Mouse (Mus musculus) layer of hippocampus, adult 2 months (tissue): ENCODE measurements around the gene Alkbh1. TPM values are rescaled to one million over a fixed set of nuclear protein-coding genes. Genes with fewer than 3 reads are reported as not detected.
A peak's percentile ranks its signal among the peaks of the same experiment; 100 is the strongest.

Experiments used
- DNase-seq, 2 experiments: peaks; one replicate each; pipeline ENCODE4 v3.0.0; 2022; ENCODE audit warnings: low spot score in 2 of 2
- H3K27ac ChIP-seq: fragments of 200-600 bp; 2 replicates; pipeline ENCODE4 v1.8.1; 2022
- H3K4me3 ChIP-seq: fragments of 200-600 bp; 2 replicates; pipeline ENCODE4 v1.8.1; 2022; ENCODE audit warnings: mild to moderate bottlenecking
- CTCF ChIP-seq: fragments of 200-600 bp; conservative IDR thresholded peaks from 2 replicates; pipeline ENCODE4 v1.8.1; 2022; ENCODE audit warnings: antibody characterized with exemption, mild to moderate bottlenecking, moderate library complexity
- total RNA-seq, 2 experiments: library from RNA; stranded (reverse); gene quantifications; 2 replicates each; pipeline ENCODE4 v1.2.3; 2021

Alkbh1 gene
- total RNA-seq, 2 experiments from 2014 or later = 18.1 to 18.6 TPM

- Histone ChIP-seq H3K27ac (peak overlapping the region; percentile 87; the same call in 1 of the 2 replicates), H3K4me3 (peak overlapping the region; percentile 98)
- no peak for TF ChIP-seq CTCF
- DNase-seq = no peak
These were observed 1.4 kb downstream of the Alkbh1 start for GRCm38 (mm10) chr12:87442177-87443114.

DNA sequence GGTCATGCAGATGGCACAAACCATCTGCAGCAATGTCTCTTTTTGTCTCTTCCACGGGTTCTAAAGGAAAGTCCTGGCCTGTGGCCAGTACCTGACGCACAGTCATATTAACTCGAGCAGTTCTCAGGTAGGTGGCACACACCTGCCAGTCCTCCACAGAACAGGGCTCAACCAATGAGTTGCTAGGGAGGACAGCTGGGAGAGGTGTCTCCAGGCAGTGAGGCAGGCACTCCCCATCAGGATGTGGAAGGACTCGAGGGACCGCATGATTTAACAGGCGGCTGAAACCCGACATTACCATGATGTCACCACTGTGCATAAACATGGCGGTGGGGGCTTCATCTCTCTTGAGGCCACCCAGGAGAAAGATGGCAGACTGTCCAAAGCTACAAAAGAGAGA lies 14.9 kb downstream of the Alkbh1 start:
- Histone ChIP-seq H3K27ac (no peak overlapping the region), H3K4me3 (no peak overlapping the region)
- no peak for TF ChIP-seq CTCF
- DNase-seq = no peak

DNA sequence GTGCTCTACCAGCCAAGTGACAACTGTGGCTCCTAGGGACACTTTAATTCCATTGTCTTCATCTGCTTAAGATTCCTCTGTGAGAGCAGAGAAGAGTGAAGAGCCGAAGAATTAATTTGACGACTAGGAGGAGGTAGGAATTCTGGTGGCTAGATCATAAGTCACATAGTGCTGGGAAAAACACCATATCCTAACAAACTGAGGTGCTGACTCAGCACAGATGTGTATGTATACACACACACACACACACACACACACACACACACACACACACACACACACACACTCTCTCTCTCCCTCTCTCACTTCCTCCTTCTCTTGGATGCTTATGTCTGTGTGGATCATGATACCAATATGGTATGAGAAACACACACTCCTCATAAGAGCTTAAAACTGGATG lies 15.5 kb downstream of the Alkbh1 start:
- no peak overlapping the region for H3K4me3 ChIP-seq
- no peak for DNase-seq
- TF ChIP-seq CTCF = no peak
- no peak overlapping the region for H3K27ac ChIP-seq

DNA sequence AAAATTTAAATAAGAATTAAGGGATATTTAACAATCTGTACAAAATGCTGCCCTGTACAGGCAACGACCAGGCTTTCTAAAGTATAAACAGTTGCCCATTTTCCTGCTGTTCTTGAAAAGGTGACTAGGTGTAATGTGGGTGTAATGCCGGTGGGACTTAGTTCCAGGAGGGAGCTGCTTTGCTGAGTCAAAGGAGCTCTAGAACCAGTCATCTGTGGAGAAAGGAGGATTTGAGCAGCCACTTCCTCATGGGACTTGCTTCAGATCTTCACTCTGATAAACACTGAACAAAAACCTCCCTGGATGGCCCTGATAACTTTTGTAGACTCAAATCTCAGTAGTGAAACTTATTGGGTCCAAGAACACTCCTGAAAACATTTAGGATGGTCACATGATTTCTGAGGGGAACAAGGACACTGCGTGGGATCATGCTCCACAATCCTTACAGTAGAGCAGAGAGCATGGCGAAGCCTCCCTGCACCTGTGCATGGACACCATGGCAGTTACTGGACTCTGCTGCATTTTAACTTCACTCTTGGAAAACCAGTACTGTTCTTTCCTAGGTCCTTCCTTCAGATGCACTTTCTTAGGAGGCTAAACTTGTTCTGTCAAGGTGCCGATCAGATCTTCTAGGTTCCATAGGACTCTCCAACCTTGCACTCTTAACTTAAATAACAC lies 17.3 kb downstream of the Alkbh1 start:
- Histone ChIP-seq H3K4me3 (no peak overlapping the region), H3K27ac (no peak overlapping the region)
- TF ChIP-seq CTCF = no peak
- DNase-seq = no peak

DNA sequence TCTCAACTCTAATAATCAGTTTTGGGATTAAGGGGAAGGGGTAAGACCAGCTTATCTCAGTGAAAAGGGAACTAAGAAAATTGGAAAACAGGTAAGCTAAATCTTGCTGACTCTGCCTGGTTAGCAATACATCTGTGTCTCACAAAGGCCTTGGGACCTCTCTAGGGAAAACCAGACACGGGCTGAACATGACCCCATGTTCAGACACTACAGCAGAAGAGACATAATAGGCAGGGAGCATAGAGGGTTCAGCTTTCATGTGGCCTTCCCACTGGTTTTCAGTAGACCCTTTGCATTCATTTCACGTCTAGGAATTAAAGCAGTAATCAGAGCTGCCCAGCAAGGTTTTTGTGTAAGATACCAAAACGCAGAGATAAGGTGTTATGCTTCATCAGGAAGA lies 19.3 kb downstream of the Alkbh1 start:
- Histone ChIP-seq H3K27ac (no peak overlapping the region), H3K4me3 (no peak overlapping the region)
- no peak for TF ChIP-seq CTCF
- no peak for DNase-seq

DNA sequence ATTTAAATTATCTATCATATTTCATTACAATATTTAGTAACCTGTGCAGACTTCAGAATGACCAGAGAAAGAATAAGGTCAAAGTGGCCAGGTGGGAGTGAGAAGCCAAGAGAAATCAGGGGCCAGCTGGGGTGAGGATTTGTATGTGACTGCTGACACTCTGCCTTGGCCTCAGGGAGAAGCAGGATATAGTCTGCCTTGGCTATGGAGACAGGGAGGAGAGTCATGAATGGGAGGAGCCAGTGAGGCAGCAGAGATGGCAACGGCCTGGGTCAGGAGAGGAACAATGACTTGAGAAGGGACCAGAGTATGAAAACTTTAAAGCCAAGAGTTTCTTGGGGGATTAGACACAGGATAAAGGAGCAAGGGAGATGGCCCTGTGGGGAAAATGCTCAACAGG lies 20.1 kb downstream of the Alkbh1 start:
- TF ChIP-seq CTCF = no peak
- no peak overlapping the region for H3K27ac ChIP-seq
- no peak overlapping the region for H3K4me3 ChIP-seq
- DNase-seq = no peak

GRCm38 (mm10) chr12:87421708-87422507 lies 21.9 kb downstream of the Alkbh1 start:
- Histone ChIP-seq H3K4me3 (no peak overlapping the region), H3K27ac (no peak overlapping the region)
- no peak for DNase-seq
- TF ChIP-seq CTCF = no peak

DNA sequence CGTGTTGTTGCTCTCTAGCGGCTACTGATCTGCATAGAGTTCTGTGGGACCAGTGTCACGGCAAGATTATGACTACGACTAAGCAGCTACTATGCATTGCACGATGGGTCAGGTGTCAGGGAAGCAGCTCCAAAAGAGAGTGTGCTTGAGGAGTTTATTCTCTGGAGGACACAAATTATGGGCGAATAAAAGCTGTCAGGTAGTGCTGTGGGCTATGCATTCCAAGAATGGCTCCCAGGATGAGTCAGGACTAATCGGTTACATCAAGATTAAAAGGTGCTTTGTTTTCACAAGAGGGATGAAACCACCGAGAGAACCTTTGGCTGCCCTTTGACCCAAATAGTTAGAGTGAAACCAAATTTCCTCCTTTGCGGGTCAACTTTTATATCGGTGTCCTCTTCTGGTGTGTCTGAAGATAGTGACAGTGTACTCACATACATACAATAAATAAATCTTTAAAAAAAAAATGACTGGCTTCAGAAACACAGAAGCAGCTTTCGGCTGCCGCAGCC lies 23.8 kb downstream of the Alkbh1 start:
- H3K27ac ChIP-seq = no peak overlapping the region
- no peak for TF ChIP-seq CTCF
- no peak overlapping the region for H3K4me3 ChIP-seq
- DNase-seq = no peak

- DNase-seq = no peak
- no peak for TF ChIP-seq CTCF
- no peak overlapping the region for H3K4me3 ChIP-seq
- H3K27ac ChIP-seq = no peak overlapping the region
These were observed 24.9 kb downstream of the Alkbh1 start for GRCm38 (mm10) chr12:87418921-87419320.

GRCm38 (mm10) chr12:87416690-87417089 lies 27.1 kb downstream of the Alkbh1 start:
- DNase-seq = peak; percentile 14 to 30
- TF ChIP-seq CTCF = peak; percentile 83
- Histone ChIP-seq H3K4me3 (no peak overlapping the region), H3K27ac (no peak overlapping the region)

DNA sequence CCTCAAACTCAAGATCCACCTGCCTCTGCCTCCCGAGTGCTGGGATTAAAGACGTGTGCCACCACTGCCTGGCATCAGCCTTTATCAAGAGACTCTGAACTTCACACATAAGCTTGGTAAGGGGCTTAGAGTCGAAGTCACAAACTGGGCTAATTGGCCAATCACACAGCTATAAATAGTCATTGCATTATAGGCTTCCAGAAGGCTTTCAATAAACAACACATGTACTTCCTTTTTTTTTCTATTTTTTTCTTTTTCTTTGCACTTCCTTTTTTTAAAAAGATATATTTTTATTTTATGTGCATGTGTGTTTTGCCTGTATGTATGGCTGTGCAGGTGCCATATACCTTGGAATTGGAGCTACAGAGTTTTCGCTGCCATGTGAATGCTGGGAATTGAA lies 28.5 kb downstream of the Alkbh1 start:
- H3K27ac ChIP-seq = no peak overlapping the region
- no peak overlapping the region for H3K4me3 ChIP-seq
- DNase-seq = no peak
- no peak for TF ChIP-seq CTCF

DNA sequence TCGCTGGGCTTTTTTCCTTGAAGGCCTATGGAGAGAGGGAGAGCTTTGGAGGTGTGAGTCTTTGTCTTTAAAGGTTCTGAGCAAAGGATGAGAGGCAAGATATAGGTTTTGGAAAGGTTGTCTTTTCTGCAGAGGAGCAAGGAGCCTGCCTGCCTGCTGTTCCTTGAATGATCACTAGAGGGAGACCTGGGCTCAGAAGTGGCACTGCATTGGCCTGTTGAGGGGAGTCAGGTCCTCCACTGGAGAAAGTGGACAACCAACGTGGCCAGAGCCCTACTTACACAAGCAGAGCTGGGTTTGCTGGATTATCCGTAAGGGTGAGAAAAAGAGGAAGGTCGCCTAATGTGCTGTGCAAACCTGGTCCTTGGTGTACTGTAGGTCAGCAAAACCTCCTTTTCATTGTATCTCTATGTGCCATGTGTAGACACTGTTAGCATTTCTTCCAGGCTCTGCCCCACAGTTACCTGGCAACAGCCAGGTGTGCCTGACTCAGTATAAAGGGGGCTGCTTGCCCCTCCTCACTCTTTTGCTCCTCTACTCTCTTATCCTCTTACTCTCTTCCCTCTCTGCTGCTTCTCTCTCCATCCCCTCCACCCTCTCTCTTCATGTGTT lies 30.5 kb downstream of the Alkbh1 start:
- no peak overlapping the region for H3K4me3 ChIP-seq
- DNase-seq = peak; percentile 34 to 81
- no peak overlapping the region for H3K27ac ChIP-seq
- TF ChIP-seq CTCF = peak; percentile 97
